Mouse (Mus musculus): ENCODE results near the gene Utrn. TPM values are rescaled to one million over a fixed set of nuclear protein-coding genes. Genes with fewer than 3 reads are reported as not detected.

The Utrn gene
- total RNA-seq, 2 experiments from 2014 or later: 38.3 to 42.6 TPM

- DNase-seq (ENCODE audit: extremely low spot score in 1 of 2, low spot score in 1 of 2): no peak
Measured at GRCm38 (mm10) chr10:12807706-12808105, 61.5 kb downstream of the Utrn start.

GRCm38 (mm10) chr10:12805826-12806225 lies 63.3 kb downstream of the Utrn start:
- no peak for DNase-seq (ENCODE audit: extremely low spot score in 1 of 2, low spot score in 1 of 2)

GRCm38 (mm10) chr10:12803939-12804338 lies 65.2 kb downstream of the Utrn start:
- no peak for DNase-seq (ENCODE audit: extremely low spot score in 1 of 2, low spot score in 1 of 2)

- no peak for DNase-seq (ENCODE audit: extremely low spot score in 1 of 2, low spot score in 1 of 2)
Measured at GRCm38 (mm10) chr10:12799416-12799815, 69.7 kb downstream of the Utrn start.

- DNase-seq (ENCODE audit: extremely low spot score in 1 of 2, low spot score in 1 of 2): no peak
Measured at GRCm38 (mm10) chr10:12798248-12798647, 70.9 kb downstream of the Utrn start.

- no peak for DNase-seq (ENCODE audit: extremely low spot score in 1 of 2, low spot score in 1 of 2)
Measured at GRCm38 (mm10) chr10:12796510-12796840, 72.7 kb downstream of the Utrn start.

GRCm38 (mm10) chr10:12795796-12796509 lies 73.2 kb downstream of the Utrn start:
- no peak for DNase-seq (ENCODE audit: extremely low spot score in 1 of 2, low spot score in 1 of 2)

GRCm38 (mm10) chr10:12792049-12792448 lies 77.1 kb downstream of the Utrn start:
- no peak for DNase-seq (ENCODE audit: extremely low spot score in 1 of 2, low spot score in 1 of 2)

- no peak for DNase-seq (ENCODE audit: extremely low spot score in 1 of 2, low spot score in 1 of 2)
Measured at GRCm38 (mm10) chr10:12790881-12791280, 78.3 kb downstream of the Utrn start.

- DNase-seq (ENCODE audit: extremely low spot score in 1 of 2, low spot score in 1 of 2): no peak
Measured at GRCm38 (mm10) chr10:12788529-12788928, 80.6 kb downstream of the Utrn start.

GRCm38 (mm10) chr10:12787965-12788364 lies 81.2 kb downstream of the Utrn start:
- no peak for DNase-seq (ENCODE audit: extremely low spot score in 1 of 2, low spot score in 1 of 2)

- DNase-seq (ENCODE audit: extremely low spot score in 1 of 2, low spot score in 1 of 2): no peak
Measured at GRCm38 (mm10) chr10:12785299-12785698, 83.9 kb downstream of the Utrn start.

GRCm38 (mm10) chr10:12781381-12781907 lies 87.7 kb downstream of the Utrn start:
- DNase-seq (ENCODE audit: extremely low spot score in 1 of 2, low spot score in 1 of 2): no peak

- DNase-seq (ENCODE audit: extremely low spot score in 1 of 2, low spot score in 1 of 2): no peak
Measured at GRCm38 (mm10) chr10:12773178-12773577, 96.0 kb downstream of the Utrn start.

GRCm38 (mm10) chr10:12771511-12771910 lies 97.7 kb downstream of the Utrn start:
- no peak for DNase-seq (ENCODE audit: extremely low spot score in 1 of 2, low spot score in 1 of 2)

- no peak for DNase-seq (ENCODE audit: extremely low spot score in 1 of 2, low spot score in 1 of 2)
Measured at GRCm38 (mm10) chr10:12762668-12763067, 106.5 kb downstream of the Utrn start.

- no peak for DNase-seq (ENCODE audit: extremely low spot score in 1 of 2, low spot score in 1 of 2)
Measured at GRCm38 (mm10) chr10:12758702-12758988, 110.5 kb downstream of the Utrn start.

GRCm38 (mm10) chr10:12757943-12758701 lies 111.0 kb downstream of the Utrn start:
- no peak for DNase-seq (ENCODE audit: extremely low spot score in 1 of 2, low spot score in 1 of 2)

GRCm38 (mm10) chr10:12756692-12757091 lies 112.5 kb downstream of the Utrn start:
- no peak for DNase-seq (ENCODE audit: extremely low spot score in 1 of 2, low spot score in 1 of 2)

GRCm38 (mm10) chr10:12754911-12755310 lies 114.3 kb downstream of the Utrn start:
- no peak for DNase-seq (ENCODE audit: extremely low spot score in 1 of 2, low spot score in 1 of 2)

GRCm38 (mm10) chr10:12754166-12754565 lies 115.0 kb downstream of the Utrn start:
- no peak for DNase-seq (ENCODE audit: extremely low spot score in 1 of 2, low spot score in 1 of 2)

GRCm38 (mm10) chr10:12743717-12744116 lies 125.4 kb downstream of the Utrn start:
- no peak for DNase-seq (ENCODE audit: extremely low spot score in 1 of 2, low spot score in 1 of 2)
